Mouse (Mus musculus) bone marrow macrophage, adult 2 months (primary cell): ENCODE measurements around the gene Stra6l.

Experiments
- CTCF ChIP-seq: IDR thresholded peaks from 2 replicates; pipeline ENCODE4 v1.5.1; 2012; ENCODE audit warnings: low read depth, mild to moderate bottlenecking, low read length, moderate library complexity
- POLR2A ChIP-seq: IDR thresholded peaks from 2 replicates; pipeline ENCODE4 v1.6.1; 2012; ENCODE audit warnings: mild to moderate bottlenecking, low read depth, low read length, borderline replicate concordance

- TF ChIP-seq CTCF = no peak
- TF ChIP-seq POLR2A = no peak
Measured at GRCm38 (mm10) chr4:45831996-45832395, 16.5 kb upstream of the Stra6l start.
